Mouse (Mus musculus) heart, embryonic 15.5 days (tissue): ENCODE measurements around the gene Kbtbd8. TPM values are rescaled to one million over a fixed set of nuclear protein-coding genes. Genes with fewer than 3 reads are reported as not detected.
A peak's percentile ranks its signal among the peaks of the same experiment; 100 is the strongest.

Experiments used
- ATAC-seq: fragments of 200-750 bp; cut with Nextera tagmentation; replicated peaks from 2 replicates; pipeline ENCODE4 v1.8.0; 2017; ENCODE audit warnings: low read depth, moderate TSS enrichment; ENCODE audit not compliant: insufficient number of reproducible peaks, insufficient read depth, low FRiP score
- H3K27ac ChIP-seq: fragments of 300-500 bp; sonication (generic); 2 replicates; pipeline ENCODE4 v1.5.1; 2015; ENCODE audit warnings: mild to moderate bottlenecking, inconsistent platforms
- H3K27me3 ChIP-seq: fragments of 300-500 bp; sonication (generic); 2 replicates; pipeline ENCODE4 v1.6.1; 2015; ENCODE audit warnings: inconsistent platforms
- H3K36me3 ChIP-seq: fragments of 300-500 bp; sonication (generic); 2 replicates; pipeline ENCODE4 v1.6.1; 2015; ENCODE audit warnings: mild to moderate bottlenecking, inconsistent platforms
- H3K4me1 ChIP-seq: fragments of 300-500 bp; sonication (generic); replicated peaks from 2 replicates; pipeline ENCODE4 v1.6.1; 2015; ENCODE audit warnings: inconsistent platforms
- H3K4me2 ChIP-seq: fragments of 300-500 bp; sonication (generic); 2 replicates; pipeline ENCODE4 v1.6.1; 2015; ENCODE audit warnings: inconsistent platforms, mild to moderate bottlenecking, moderate library complexity
- H3K4me3 ChIP-seq: fragments of 300-500 bp; sonication (generic); 2 replicates; pipeline ENCODE4 v1.5.1; 2015; ENCODE audit warnings: mild to moderate bottlenecking, inconsistent platforms
- H3K9ac ChIP-seq: fragments of 300-500 bp; sonication (generic); 2 replicates; pipeline ENCODE4 v1.6.1; 2015; ENCODE audit warnings: mild to moderate bottlenecking, inconsistent platforms
- H3K9me3 ChIP-seq: fragments of 300-500 bp; sonication (generic); replicated peaks from 2 replicates; pipeline ENCODE4 v1.6.1; 2016; ENCODE audit warnings: inconsistent platforms
- WGBS: fragments of 180-500 bp; shearing (Covaris S2); methylation state at CpG from one replicate; pipeline ENCODE4 v1.1.7; 2015; ENCODE audit warnings: mixed read lengths; 5-methylcytosine and 5-hydroxymethylcytosine counted together
- polyA plus RNA-seq: library from polyadenylated mRNA; unstranded; fragments of >200 nt; fragmentation: Nextera tagmentation; extraction: Ambion mirVana; gene quantifications from 2 replicates; pipeline ENCODE4 v1.2.1, GENCODE M21; 2015

Gene Kbtbd8
- polyA plus RNA-seq: 0.59 and 1.7 TPM in 2 replicates

GRCm38 (mm10) chr6:95116946-95117345, at the start of gene Kbtbd8:
Kbtbd8 (plus strand) TSS chr6:95117240.
- H3K27ac ChIP-seq: peak within 1 kb of the TSS; percentile 61; the same call in 1 of the 2 replicates
- no peaks in the 10 kb centered on the region for H3K9me3 ChIP-seq
- H3K9ac ChIP-seq: peak within 1 kb of the TSS; percentile 57
- H3K4me2 ChIP-seq: peak within 1 kb of the TSS; percentile 90
- WGBS: 22% methylated on average over 13 of the region's 13 CpGs
- peaks cover 4% of the 10 kb centered on the region; the same call in 1 of the 2 replicates for H3K27me3 ChIP-seq
- no peak for ATAC-seq
- peak within 1 kb of the TSS; percentile 79 for H3K4me3 ChIP-seq
- no peaks in the 10 kb centered on the region for H3K36me3 ChIP-seq
- peaks cover 14% of the 10 kb centered on the region for H3K4me1 ChIP-seq

- H3K9me3 ChIP-seq: no peaks in the 10 kb centered on the region
- no peak overlapping the region for H3K9ac ChIP-seq
- no peak for ATAC-seq
- no peaks in the 10 kb centered on the region for H3K27me3 ChIP-seq
- H3K4me3 ChIP-seq: no peak overlapping the region
- no peak overlapping the region for H3K4me2 ChIP-seq
- WGBS: 86% methylated on average over 10 of the region's 10 CpGs
- no peaks in the 10 kb centered on the region for H3K36me3 ChIP-seq
- no peaks in the 10 kb centered on the region for H3K4me1 ChIP-seq
- no peak overlapping the region for H3K27ac ChIP-seq
Measured at GRCm38 (mm10) chr6:95069753-95070152, 47.3 kb upstream of the Kbtbd8 start.

- no peak overlapping the region for H3K4me3 ChIP-seq
Measured at GRCm38 (mm10) chr6:95085276-95085675, 31.8 kb upstream of the Kbtbd8 start.

GRCm38 (mm10) chr6:95087154-95087846, 29.7 kb upstream of the Kbtbd8 start:
- no peak for ATAC-seq
- 78% methylated on average over 6 of the region's 6 CpGs for WGBS
- H3K4me3 ChIP-seq: no peak overlapping the region

More at GRCm38 (mm10) chr6:95085276-95085675, 31.8 kb upstream of the Kbtbd8 start:
- 71% methylated on average over 1 of the region's 1 CpGs for WGBS
- Histone ChIP-seq H3K4me1 (no peaks in the 10 kb centered on the region), H3K27ac (no peak overlapping the region), H3K27me3 (no peaks in the 10 kb centered on the region), H3K9ac (no peak overlapping the region), H3K9me3 (no peaks in the 10 kb centered on the region), H3K4me2 (no peak overlapping the region), H3K36me3 (no peaks in the 10 kb centered on the region)
- no peak for ATAC-seq

GRCm38 (mm10) chr6:95088075-95088474, 29.0 kb upstream of the Kbtbd8 start:
- Histone ChIP-seq H3K27ac (no peak overlapping the region), H3K4me1 (no peaks in the 10 kb centered on the region), H3K36me3 (no peaks in the 10 kb centered on the region), H3K9ac (no peak overlapping the region), H3K9me3 (no peaks in the 10 kb centered on the region), H3K4me2 (no peak overlapping the region), H3K4me3 (no peak overlapping the region), H3K27me3 (no peaks in the 10 kb centered on the region)
- ATAC-seq: no peak
- WGBS: 44% methylated on average over 4 of the region's 4 CpGs

More at GRCm38 (mm10) chr6:95087154-95087846, 29.7 kb upstream of the Kbtbd8 start:
- Histone ChIP-seq H3K4me2 (no peak overlapping the region), H3K36me3 (no peaks in the 10 kb centered on the region), H3K9ac (no peak overlapping the region), H3K27ac (no peak overlapping the region), H3K9me3 (no peaks in the 10 kb centered on the region), H3K4me1 (no peaks in the 10 kb centered on the region), H3K27me3 (no peaks in the 10 kb centered on the region)

- H3K4me3 ChIP-seq: no peak overlapping the region
- no peak for ATAC-seq
- no peaks in the 10 kb centered on the region for H3K4me1 ChIP-seq
- WGBS: 37% methylated on average over 2 of the region's 2 CpGs
- H3K9me3 ChIP-seq: no peaks in the 10 kb centered on the region
- no peak overlapping the region for H3K9ac ChIP-seq
- no peak overlapping the region for H3K27ac ChIP-seq
- no peaks in the 10 kb centered on the region for H3K36me3 ChIP-seq
- H3K4me2 ChIP-seq: no peak overlapping the region
- H3K27me3 ChIP-seq: no peaks in the 10 kb centered on the region; the same call in 1 of the 2 replicates
Measured at GRCm38 (mm10) chr6:95094695-95095094, 22.3 kb upstream of the Kbtbd8 start.

- 21% methylated on average over 21 of the region's 21 CpGs for WGBS
- H3K36me3 ChIP-seq: no peaks in the 10 kb centered on the region
- no peak overlapping the region for H3K4me3 ChIP-seq
- ATAC-seq: no peak
- no peaks in the 10 kb centered on the region; the same call in 1 of the 2 replicates for H3K27me3 ChIP-seq
- H3K4me2 ChIP-seq: no peak overlapping the region
- H3K9ac ChIP-seq: no peak overlapping the region
- H3K27ac ChIP-seq: no peak overlapping the region
- no peaks in the 10 kb centered on the region for H3K4me1 ChIP-seq
- no peaks in the 10 kb centered on the region for H3K9me3 ChIP-seq
Measured at GRCm38 (mm10) chr6:95098366-95099109, 18.5 kb upstream of the Kbtbd8 start.

GRCm38 (mm10) chr6:95103706-95104105, 13.3 kb upstream of the Kbtbd8 start:
- 53% methylated on average over 3 of the region's 3 CpGs for WGBS
- no peaks in the 10 kb centered on the region for H3K27me3 ChIP-seq
- no peak for ATAC-seq

GRCm38 (mm10) chr6:95108437-95108836, 8.6 kb upstream of the Kbtbd8 start:
- H3K27me3 ChIP-seq: no peaks in the 10 kb centered on the region
- H3K9me3 ChIP-seq: no peaks in the 10 kb centered on the region

More at GRCm38 (mm10) chr6:95103706-95104105, 13.3 kb upstream of the Kbtbd8 start:
- no peak overlapping the region for H3K4me3 ChIP-seq
- no peaks in the 10 kb centered on the region for H3K4me1 ChIP-seq
- no peak overlapping the region for H3K4me2 ChIP-seq
- H3K27ac ChIP-seq: no peak overlapping the region
- no peaks in the 10 kb centered on the region for H3K9me3 ChIP-seq
- no peaks in the 10 kb centered on the region for H3K36me3 ChIP-seq
- H3K9ac ChIP-seq: no peak overlapping the region

GRCm38 (mm10) chr6:95109691-95110450, 7.2 kb upstream of the Kbtbd8 start:
- Histone ChIP-seq H3K27me3 (no peaks in the 10 kb centered on the region), H3K4me2 (no peak overlapping the region), H3K4me1 (no peaks in the 10 kb centered on the region), H3K27ac (no peak overlapping the region), H3K4me3 (no peak overlapping the region), H3K9me3 (no peaks in the 10 kb centered on the region), H3K36me3 (no peaks in the 10 kb centered on the region), H3K9ac (no peak overlapping the region)
- WGBS: 84% methylated on average over 6 of the region's 6 CpGs
- ATAC-seq: no peak

More at GRCm38 (mm10) chr6:95108437-95108836, 8.6 kb upstream of the Kbtbd8 start:
- no peak overlapping the region for H3K9ac ChIP-seq
- H3K36me3 ChIP-seq: no peaks in the 10 kb centered on the region
- H3K27ac ChIP-seq: no peak overlapping the region
- no peak overlapping the region for H3K4me2 ChIP-seq
- no peak for ATAC-seq
- no peak overlapping the region for H3K4me3 ChIP-seq
- H3K4me1 ChIP-seq: no peaks in the 10 kb centered on the region

GRCm38 (mm10) chr6:95112015-95112414, 5.0 kb upstream of the Kbtbd8 start:
- no peak overlapping the region for H3K27ac ChIP-seq
- H3K27me3 ChIP-seq: no peaks in the 10 kb centered on the region
- peaks cover 3% of the 10 kb centered on the region; the same call in 1 of the 2 replicates for H3K4me1 ChIP-seq
- ATAC-seq: no peak
- no peaks in the 10 kb centered on the region for H3K9me3 ChIP-seq
- 76% methylated on average over 5 of the region's 5 CpGs for WGBS
- H3K4me2 ChIP-seq: no peak overlapping the region
- no peaks in the 10 kb centered on the region for H3K36me3 ChIP-seq
- no peak overlapping the region for H3K9ac ChIP-seq
- H3K4me3 ChIP-seq: no peak overlapping the region
